Comparison of ENCODE assay signal across 8 mouse cellular contexts in genomic region chr8:107151212-107151920, GRCm38 (mm10). TPM values are rescaled to one million over a fixed set of nuclear protein-coding genes. Genes with fewer than 3 reads are reported as not detected.
DNase-seq lines count a peak whose midpoint lies in the region; ATAC-seq and TF ChIP-seq lines count a peak whose summit lies in the region.

No protein-coding gene starts in this region.

- H3K4me1 ChIP-seq in heart, embryonic 13.5 days, result peaks cover 16% of the 10 kb centered on the region
- H3K4me1 ChIP-seq in ES-Bruce4 (ENCODE audit: control insufficient read depth, insufficient read depth, low read length), result no peaks in the 10 kb centered on the region
- peaks cover 13% of the 10 kb centered on the region for H3K4me1 ChIP-seq in forebrain, embryonic 15.5 days
- peaks cover 19% of the 10 kb centered on the region for H3K4me1 ChIP-seq in midbrain, embryonic 10.5 days

- no peak for TF ChIP-seq POLR2A in ES-Bruce4 (IDR thresholded peaks at IDR 0.05; ENCODE audit: insufficient read depth, low read length)

- DNase-seq in heart, postnatal 14 days, result no peak
- no peak for DNase-seq in midbrain, embryonic 10.5 days (ENCODE audit: low spot score)
- no peak for DNase-seq in urinary bladder, postnatal 4 days (ENCODE audit: low spot score in 2 of 2)
- no peak for DNase-seq in layer of hippocampus, adult 9-11 months
- DNase-seq in kidney, postnatal 10 days, result no peak

- TF ChIP-seq EP300 in ES-Bruce4 (IDR thresholded peaks at IDR 0.05; ENCODE audit: insufficient read depth, low read depth, low read length), result no peak

- peak overlapping the region; percentile 85 for H3K27ac ChIP-seq in heart, embryonic 13.5 days (replicated peaks)
- no peak overlapping the region for H3K27ac ChIP-seq in ES-Bruce4 (ENCODE audit: insufficient read depth, low read length)
- H3K27ac ChIP-seq in forebrain, embryonic 15.5 days (replicated peaks), result no peak overlapping the region; the same call in 1 of the 2 replicates
- peak overlapping the region; percentile 93 for H3K27ac ChIP-seq in midbrain, embryonic 10.5 days (replicated peaks)

- peak overlapping the region; percentile 98 for H3K4me3 ChIP-seq in heart, embryonic 13.5 days
- H3K4me3 ChIP-seq in ES-Bruce4 (ENCODE audit: low read depth, low read length), result peak overlapping the region; percentile 89
- peak overlapping the region; percentile 86 for H3K4me3 ChIP-seq in forebrain, embryonic 15.5 days
- H3K4me3 ChIP-seq in midbrain, embryonic 10.5 days, result peak overlapping the region; percentile 87

- H3K27me3 ChIP-seq in heart, embryonic 13.5 days (replicated peaks), result no peaks in the 10 kb centered on the region
- H3K27me3 ChIP-seq in ES-Bruce4 (ENCODE audit: control insufficient read depth, insufficient read depth, low read length, poor library complexity, severe bottlenecking), result no peaks in the 10 kb centered on the region
- no peaks in the 10 kb centered on the region for H3K27me3 ChIP-seq in forebrain, embryonic 15.5 days
- no peaks in the 10 kb centered on the region for H3K27me3 ChIP-seq in midbrain, embryonic 10.5 days (ENCODE audit: low read depth, poor library complexity, severe bottlenecking)

- intact Hi-C loops in heart, postnatal 14 days (cut with DNase I), result no loop called here

- no peak for TF ChIP-seq CTCF in ES-Bruce4 (IDR thresholded peaks at IDR 0.05; ENCODE audit: low read depth, low read length)

- H3K9me3 ChIP-seq in heart, embryonic 13.5 days, result no peaks in the 10 kb centered on the region
- no peaks in the 10 kb centered on the region for H3K9me3 ChIP-seq in ES-Bruce4 (replicated peaks; ENCODE audit: control insufficient read depth, insufficient read depth, low read length, poor library complexity, severe bottlenecking)
- H3K9me3 ChIP-seq in forebrain, embryonic 15.5 days, result no peaks in the 10 kb centered on the region
- 0 out of 2 replicates have a peak, but pooled peaks cover 5% of the 10 kb centered on the region for H3K9me3 ChIP-seq in midbrain, embryonic 10.5 days (replicated peaks)

- peak overlapping the region; percentile 97 for H3K9ac ChIP-seq in heart, embryonic 13.5 days
- peak overlapping the region; percentile 83 for H3K9ac ChIP-seq in ES-Bruce4 (ENCODE audit: low read depth, poor library complexity, severe bottlenecking)
- H3K9ac ChIP-seq in forebrain, embryonic 15.5 days (replicated peaks), result peak overlapping the region; percentile 81

- no peak for ATAC-seq in heart, embryonic 13.5 days (ENCODE audit: extremely low read depth, insufficient number of reproducible peaks, low FRiP score, low TSS enrichment)
- ATAC-seq in forebrain, embryonic 15.5 days (replicated peaks), result no peak

- H3K36me3 ChIP-seq in heart, embryonic 13.5 days, result peaks cover 39% of the 10 kb centered on the region
- peaks cover 33% of the 10 kb centered on the region for H3K36me3 ChIP-seq in ES-Bruce4 (ENCODE audit: control insufficient read depth, insufficient read depth, low read length, poor library complexity, severe bottlenecking)
- peaks cover 20% of the 10 kb centered on the region for H3K36me3 ChIP-seq in forebrain, embryonic 15.5 days
- peaks cover 46% of the 10 kb centered on the region for H3K36me3 ChIP-seq in midbrain, embryonic 10.5 days

- WGBS in heart, embryonic 13.5 days, result 59% methylated on average over 7 of the region's 7 CpGs
- WGBS in forebrain, embryonic 15.5 days, result 72% methylated on average over 7 of the region's 7 CpGs
- 77% methylated on average over 7 of the region's 7 CpGs for whole genome bisulfite sequencing in midbrain, embryonic 10.5 days

- H3K4me2 ChIP-seq in heart, embryonic 13.5 days, result peak overlapping the region; percentile 83
- H3K4me2 ChIP-seq in forebrain, embryonic 15.5 days (replicated peaks), result peak overlapping the region; percentile 77

RNA-seq across cellular contexts. Expression of gene Cyb5b, which starts 0.9 kb away (rescaled TPM):
- 58.9 and 60.2 TPM in 2 replicates for polyA plus RNA-seq in heart, embryonic 13.5 days (2015; fragmentation: Nextera tagmentation; extraction: Ambion mirVana)
- 10 to 100 TPM; 35.0 to 39.5 TPM for total RNA-seq in heart, postnatal 14 days (2021)
- 102 and 105 TPM in 2 replicates for polyA plus RNA-seq in ES-Bruce4 (2011; ENCODE audit: insufficient read depth, insufficient read length, low read depth, missing spikeins)
- polyA plus RNA-seq in forebrain, embryonic 15.5 days (2015; fragmentation: Nextera tagmentation; extraction: Ambion mirVana), result 103 and 105 TPM in 2 replicates
- polyA plus RNA-seq in midbrain, embryonic 10.5 days (2016; fragmentation: Nextera tagmentation; extraction: Ambion mirVana), result 164 and 175 TPM in 2 replicates

RNA-seq across cellular contexts. Expression of gene Terf2, which starts 55.0 kb away (rescaled TPM):
- polyA plus RNA-seq in heart, embryonic 13.5 days (2015; fragmentation: Nextera tagmentation; extraction: Ambion mirVana), result 9.9 and 10.7 TPM in 2 replicates
- total RNA-seq in heart, postnatal 14 days (2021), result 10 to 100 TPM; 14.4 to 15.0 TPM
- polyA plus RNA-seq in ES-Bruce4 (2011; ENCODE audit: insufficient read depth, insufficient read length, low read depth, missing spikeins), result 40.8 and 48.6 TPM in 2 replicates
- polyA plus RNA-seq in forebrain, embryonic 15.5 days (2015; fragmentation: Nextera tagmentation; extraction: Ambion mirVana), result 22.8 and 26.1 TPM in 2 replicates
- polyA plus RNA-seq in midbrain, embryonic 10.5 days (2016; fragmentation: Nextera tagmentation; extraction: Ambion mirVana), result 19.1 and 19.6 TPM in 2 replicates

Comparison
In these comparisons a context has a peak if more than half of its experiments do, and no peak if none do; other contexts are left out.
1. H3K27ac ChIP-seq: peak in heart, embryonic 13.5 days (single experiment) and midbrain, embryonic 10.5 days (single experiment); none in ES-Bruce4 (single experiment) and forebrain, embryonic 15.5 days (single experiment).
2. Peak in every context shown above with its lines, with median percentiles within 50 percentile points of each other: H3K4me3 ChIP-seq and H3K9ac ChIP-seq.